ENCODE assay signal across 19 mouse cellular contexts in the genomic region with DNA sequence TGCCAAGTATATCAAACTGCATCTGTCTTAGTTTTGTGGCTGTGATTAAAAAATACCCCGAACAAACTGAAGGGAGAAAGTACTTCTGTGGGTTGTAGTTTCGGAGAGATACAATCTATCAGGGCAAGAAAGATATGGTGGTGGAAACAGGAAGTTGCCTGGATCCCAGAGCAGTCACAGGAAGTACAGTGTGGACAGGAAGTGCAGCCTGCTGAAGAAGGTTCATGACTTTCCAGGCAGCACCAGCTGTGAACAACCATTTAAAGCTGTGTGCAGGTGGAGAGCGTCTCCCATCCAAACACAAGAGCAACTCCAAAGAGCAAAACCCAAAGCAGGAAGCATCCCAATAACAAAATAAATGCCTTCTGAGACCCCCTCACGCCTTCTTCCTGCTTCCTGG. TPM values are rescaled to one million over a fixed set of nuclear protein-coding genes. Genes with fewer than 3 reads are reported as not detected.
DNase-seq lines count a peak whose midpoint lies in the region; ATAC-seq and TF ChIP-seq lines count a peak whose summit lies in the region.
"Had no signal": no experiment of that assay in that cellular context is flagged by ENCODE, and none has a peak within 500 bp of the region (broad histone marks: within the 10 kb centered on the region; RNA-seq: fewer than 3 reads in every experiment).

No protein-coding gene starts in this region.

- no peak overlapping the region for H3K9ac ChIP-seq in liver, embryonic 12.5 days
- no peak overlapping the region for H3K9ac ChIP-seq in CH12.LX (ENCODE audit: insufficient read depth, low read depth)
- H3K9ac ChIP-seq: embryonic facial prominence, embryonic 15.5 days; hindbrain, embryonic 13.5 days; lung, embryonic 14.5 days; neural tube, embryonic 13.5 days had no signal

- WGBS in liver, embryonic 12.5 days (ENCODE audit: insufficient replicate concordance): 29% methylated on average over 4 of the region's 4 CpGs

- 0 out of 2 replicates have a peak overlapping the region, but pooled peaks have one; percentile 13 for H3K27ac ChIP-seq in liver, embryonic 12.5 days
- H3K27ac ChIP-seq in CH12.LX (ENCODE audit: insufficient read depth, low read depth): no peak overlapping the region
- H3K27ac ChIP-seq: embryonic facial prominence, embryonic 15.5 days; heart, adult 2 months; hindbrain, embryonic 13.5 days; macrophage; neural tube, embryonic 13.5 days had no signal

- TF ChIP-seq EP300 in CH12.LX (IDR thresholded peaks at IDR 0.05; ENCODE audit: low read length): no peak

- no peak overlapping the region for H3K4me3 ChIP-seq in liver, embryonic 12.5 days
- H3K4me3 ChIP-seq in CH12.LX (replicated peaks in 1 of 3; ENCODE audit: low read depth in 2 of 3, low read length in 2 of 3, poor library complexity in 1 of 3): no peak overlapping the region
- H3K4me3 ChIP-seq: embryonic facial prominence, embryonic 15.5 days; heart, adult 2 months; hindbrain, embryonic 13.5 days; neural tube, embryonic 13.5 days had no signal

- no peak for ATAC-seq in liver, embryonic 12.5 days
- ATAC-seq in megakaryocyte-erythroid progenitor cell, adult 5-6 weeks (replicated peaks; ENCODE audit: low FRiP score, low TSS enrichment, poor library complexity, severe bottlenecking): no peak
- ATAC-seq: midbrain, embryonic 16.5 days had no signal

- in situ Hi-C loops in CH12.LX (cut with MboI; ENCODE audit: low pct_ligation_motif_present, low pct_unique_long_range_greater_than_20kb, low sequenced_read_pairs): no loop called here

- dilution Hi-C loops in CH12.LX (cut with MboI; ENCODE audit: extremely low pct_ligation_motif_present, extremely low pct_unique_long_range_greater_than_20kb, low sequenced_read_pairs): no loop called here

- no peak for TF ChIP-seq RAD21 in CH12.LX (IDR thresholded peaks at IDR 0.05; ENCODE audit: low read depth, low read length)

- DNase-seq in liver (no peak), CH12.LX (ENCODE audit: extremely low read depth) (peak; percentile 59)
- peak; percentile 19 for DNase-seq in induced T-regulatory cell, adult 2 months (ENCODE audit: low read depth)
- DNase-seq in natural killer cell, adult 2 months (ENCODE audit: low spot score in 2 of 2): peak; percentile 38 to 48
- DNase-seq in heart, adult 18-20 months: no peak
- no peak for DNase-seq in kidney, adult 8-10 months
- DNase-seq: cerebellum, adult 8-10 months; heart, adult 2 months; kidney, adult 11 months; kidney, postnatal 25 days; lung, embryonic 14.5 days; right cerebral cortex, postnatal 4 days had no signal

- 0 out of 2 replicates have a peak, but pooled peaks cover 3% of the 10 kb centered on the region for H3K36me3 ChIP-seq in liver, embryonic 12.5 days
- peaks cover 0 to 2% of the 10 kb centered on the region in 2 experiments for H3K36me3 ChIP-seq in CH12.LX (replicated peaks in 1 of 2; ENCODE audit: control insufficient read depth in 1 of 2, insufficient read depth in 1 of 2, low read length in 1 of 2)
- H3K36me3 ChIP-seq: embryonic facial prominence, embryonic 15.5 days; hindbrain, embryonic 13.5 days; neural tube, embryonic 13.5 days had no signal

- no peaks in the 10 kb centered on the region for H3K79me2 ChIP-seq in CH12.LX (replicated peaks; ENCODE audit: control insufficient read depth, extremely low read depth, insufficient read depth, poor library complexity, severe bottlenecking)

- H3K4me1 ChIP-seq in liver, embryonic 12.5 days: peaks cover 60% of the 10 kb centered on the region
- peaks cover 16 to 74% of the 10 kb centered on the region in 2 experiments for H3K4me1 ChIP-seq in CH12.LX (ENCODE audit: control insufficient read depth in 1 of 2, insufficient read depth in 2 of 2)

- no peak for TF ChIP-seq CTCF in CH12.LX (conservative IDR thresholded peaks at IDR 0.05 in 1 of 2, IDR thresholded peaks at IDR 0.05 in 1 of 2; ENCODE audit: low read depth in 2 of 2, low read length in 2 of 2)

- TF ChIP-seq POLR2A in CH12.LX (IDR thresholded peaks at IDR 0.05; ENCODE audit: low read depth, low read length): no peak

- H3K4me2 ChIP-seq in liver, embryonic 12.5 days: no peak overlapping the region
- H3K4me2 ChIP-seq in CH12.LX (ENCODE audit: insufficient read depth, low read depth, poor library complexity, severe bottlenecking): no peak overlapping the region
- H3K4me2 ChIP-seq: embryonic facial prominence, embryonic 15.5 days; hindbrain, embryonic 13.5 days; lung, embryonic 14.5 days; neural tube, embryonic 13.5 days had no signal

- H3K9me3 ChIP-seq in liver, embryonic 12.5 days (replicated peaks): no peaks in the 10 kb centered on the region
- no peaks in the 10 kb centered on the region for H3K9me3 ChIP-seq in CH12.LX (replicated peaks; ENCODE audit: low read length)
- H3K9me3 ChIP-seq: embryonic facial prominence, embryonic 15.5 days; hindbrain, embryonic 13.5 days; neural tube, embryonic 13.5 days had no signal

- H3K27me3 ChIP-seq in liver, embryonic 12.5 days (replicated peaks): peaks cover 5% of the 10 kb centered on the region; the same call in 1 of the 2 replicates
- H3K27me3 ChIP-seq in CH12.LX (replicated peaks): no peaks in the 10 kb centered on the region
- H3K27me3 ChIP-seq: embryonic facial prominence, embryonic 15.5 days had no signal

TF ChIP-seq in CH12.LX, 34 proteins besides CTCF, POLR2A, EP300 and RAD21:
- TF ChIP-seq JUN (IDR thresholded peaks at IDR 0.05; ENCODE audit: insufficient read depth, low read depth, low read length) (no peak), KAT2A (IDR thresholded peaks at IDR 0.05; ENCODE audit: insufficient replicate concordance, low read length) (no peak), UBTF (IDR thresholded peaks at IDR 0.05; ENCODE audit: low read depth, low read length) (no peak), ELF1 (IDR thresholded peaks at IDR 0.05; ENCODE audit: low read depth, low read length) (peak; percentile 69), HCFC1 (IDR thresholded peaks at IDR 0.05; ENCODE audit: low read depth, low read length) (no peak), GABPA (IDR thresholded peaks at IDR 0.05; ENCODE audit: insufficient replicate concordance, low read depth, low read length) (no peak)

RNA-seq across cellular contexts. Expression of a gene that starts 13.6 kb away (rescaled TPM):
- 23.7 and 25.0 TPM in 2 replicates for polyA plus RNA-seq in liver, embryonic 12.5 days (2016; fragmentation: Nextera tagmentation; extraction: Ambion mirVana)
- total RNA-seq in CH12.LX (2012; rRNA removed) (2.0 TPM in 2 replicates), CH12.LX (2014; rRNA removed) (1.9 and 2.0 TPM in 2 replicates)
- 0.61 and 1.1 TPM in 2 replicates for polyA plus RNA-seq in CH12.LX (2012; ENCODE audit: insufficient read length, low read depth)
- 1 to 10 TPM in 1 of 2 experiments, under 1 TPM in 1; 0.79 to 1.3 TPM for total RNA-seq in heart, adult 18-20 months (2021)
- total RNA-seq in megakaryocyte-erythroid progenitor cell, adult 5-6 weeks (2014; fragmentation: Nextera tagmentation): 0.22 TPM in 1 of 2 replicates, not detected in the other
- total RNA-seq in megakaryocyte-erythroid progenitor cell, adult 5-6 weeks (2017): 0.19 and 0.80 TPM in 2 replicates

Comparison
In these comparisons a context has a peak if more than half of its experiments do, and no peak if none do; other contexts are left out.
1. DNase-seq: peak in CH12.LX (single experiment), induced T-regulatory cell, adult 2 months (single experiment) and natural killer cell, adult 2 months (2 of 2); none in liver (single experiment), heart, adult 18-20 months (0 of 2) and kidney, adult 8-10 months (0 of 2).